Mouse (Mus musculus) stomach, postnatal 0 days (tissue): ENCODE results near the gene Tnfrsf25. TPM values are rescaled to one million over a fixed set of nuclear protein-coding genes. Genes with fewer than 3 reads are reported as not detected.
A peak's percentile ranks its signal among the peaks of the same experiment; 100 is the strongest.

ENCODE experiments used
- ATAC-seq: fragments of 200-750 bp; cut with Nextera tagmentation; 2 replicates; pipeline ENCODE4 v1.8.0; 2017; ENCODE audit not compliant: low FRiP score, low TSS enrichment
- DNase-seq: peaks from one replicate; pipeline ENCODE4 v3.0.0-alpha.2; 2016; ENCODE audit warnings: low spot score
- H3K27ac ChIP-seq: fragments of 300-500 bp; sonication (generic); replicated peaks from 2 replicates; pipeline ENCODE4 v1.5.1; 2014; ENCODE audit warnings: mild to moderate bottlenecking, control low read depth
- H3K27me3 ChIP-seq: fragments of 300-500 bp; sonication (generic); 2 replicates; pipeline ENCODE4 v1.6.1; 2014; ENCODE audit warnings: low read length; ENCODE audit not compliant: control insufficient read depth, insufficient read depth
- H3K36me3 ChIP-seq: fragments of 300-500 bp; sonication (generic); 2 replicates; pipeline ENCODE4 v1.6.1; 2014; ENCODE audit warnings: low read length, mixed read lengths; ENCODE audit not compliant: control insufficient read depth, insufficient read depth
- H3K4me1 ChIP-seq: fragments of 300-500 bp; sonication (generic); replicated peaks from 2 replicates; pipeline ENCODE4 v1.6.1; 2014; ENCODE audit warnings: antibody characterized with exemption; ENCODE audit not compliant: control insufficient read depth, insufficient read depth
- H3K4me2 ChIP-seq: fragments of 300-500 bp; sonication (generic); replicated peaks from 2 replicates; pipeline ENCODE4 v1.6.1; 2014; ENCODE audit warnings: low read depth, mild to moderate bottlenecking, control low read depth, moderate library complexity
- H3K4me3 ChIP-seq: fragments of 300-500 bp; sonication (generic); 2 replicates; pipeline ENCODE4 v1.5.1; 2014; ENCODE audit warnings: low read depth, low read length, control low read depth
- H3K9ac ChIP-seq: fragments of 300-500 bp; sonication (generic); 2 replicates; pipeline ENCODE4 v1.6.1; 2014; ENCODE audit warnings: mild to moderate bottlenecking, low read length, control low read depth, mixed read lengths
- H3K9me3 ChIP-seq: fragments of 300-500 bp; sonication (generic); 2 replicates; pipeline ENCODE4 v1.6.1; 2016; ENCODE audit warnings: low read length; ENCODE audit not compliant: control insufficient read depth
- CTCF ChIP-seq: IDR thresholded peaks from 2 replicates; pipeline ENCODE4 v1.5.1; 2016; ENCODE audit warnings: antibody characterized with exemption, low read depth, mild to moderate bottlenecking, moderate library complexity
- EP300 ChIP-seq: optimal IDR thresholded peaks from 2 replicates; pipeline ENCODE3; 2016; ENCODE audit warnings: antibody characterized with exemption
- WGBS: fragments of 180-500 bp; shearing (Covaris S2); extraction: QIAGEN DNeasy Blood & Tissue Kit; methylation state at CpG from one replicate; pipeline ENCODE4 v1.1.7; 2014; 5-methylcytosine and 5-hydroxymethylcytosine counted together
- polyA plus RNA-seq: library from polyadenylated mRNA; unstranded; fragments of >200 nt; fragmentation: Nextera tagmentation; extraction: Ambion mirVana; gene quantifications from 2 replicates; pipeline ENCODE4 v1.2.1, GENCODE M21; 2015

Tnfrsf25 gene
- polyA plus RNA-seq, 1 experiment from 2014 or later = 0.49 TPM

- Histone ChIP-seq H3K36me3 (no peaks in the 10 kb centered on the region), H3K9me3 (no peaks in the 10 kb centered on the region), H3K9ac (no peak overlapping the region), H3K4me1 (no peaks in the 10 kb centered on the region), H3K27me3 (peaks cover 8% of the 10 kb centered on the region), H3K4me3 (peak overlapping the region; percentile 42; the same call in 1 of the 2 replicates), H3K4me2 (peak overlapping the region; percentile 72), H3K27ac (no peak overlapping the region)
- DNase-seq = peak; percentile 77
- TF ChIP-seq CTCF (no peak), EP300 (no peak)
- ATAC-seq = peak; percentile 27
- WGBS = 13% methylated on average over 46 of the region's 50 CpGs
Observed at GRCm38 (mm10) chr4:152131809-152132771, 16.4 kb downstream of the Tnfrsf25 start.

- DNase-seq = peak; percentile 43
- H3K4me2 ChIP-seq = no peak overlapping the region
- H3K27ac ChIP-seq = no peak overlapping the region
Observed at GRCm38 (mm10) chr4:152132772-152133169, 17.0 kb downstream of the Tnfrsf25 start.

GRCm38 (mm10) chr4:152133213-152133612 is 17.5 kb downstream of the Tnfrsf25 start:
- Histone ChIP-seq H3K4me1 (no peaks in the 10 kb centered on the region), H3K9me3 (no peaks in the 10 kb centered on the region), H3K9ac (no peak overlapping the region), H3K27me3 (peaks cover 6% of the 10 kb centered on the region), H3K4me3 (no peak overlapping the region), H3K27ac (no peak overlapping the region), H3K36me3 (no peaks in the 10 kb centered on the region), H3K4me2 (no peak overlapping the region)
- no peak for ATAC-seq
- 60% methylated on average over 5 of the region's 5 CpGs for WGBS
- no peak for DNase-seq
- TF ChIP-seq EP300 (no peak), CTCF (no peak)

More at GRCm38 (mm10) chr4:152132772-152133169, 17.0 kb downstream of the Tnfrsf25 start:
- Histone ChIP-seq H3K4me1 (no peaks in the 10 kb centered on the region), H3K9ac (no peak overlapping the region), H3K4me3 (no peak overlapping the region), H3K9me3 (no peaks in the 10 kb centered on the region), H3K27me3 (peaks cover 6% of the 10 kb centered on the region), H3K36me3 (no peaks in the 10 kb centered on the region)
- no peak for TF ChIP-seq CTCF
- no peak for TF ChIP-seq EP300
- WGBS = 36% methylated on average over 10 of the region's 10 CpGs
- no peak for ATAC-seq

GRCm38 (mm10) chr4:152134507-152134906 is 18.8 kb downstream of the Tnfrsf25 start:
- H3K9me3 ChIP-seq = no peaks in the 10 kb centered on the region
- H3K4me2 ChIP-seq = no peak overlapping the region
- H3K9ac ChIP-seq = no peak overlapping the region
- H3K4me3 ChIP-seq = no peak overlapping the region
- peaks cover 6% of the 10 kb centered on the region for H3K27me3 ChIP-seq
- H3K36me3 ChIP-seq = no peaks in the 10 kb centered on the region
- no peak for ATAC-seq
- no peaks in the 10 kb centered on the region; the same call in 1 of the 2 replicates for H3K4me1 ChIP-seq
- no peak for TF ChIP-seq EP300
- peak; percentile 78 for TF ChIP-seq CTCF
- DNase-seq = peak; percentile 79
- H3K27ac ChIP-seq = no peak overlapping the region

GRCm38 (mm10) chr4:152135363-152135762 is 19.6 kb downstream of the Tnfrsf25 start:
- TF ChIP-seq EP300 (no peak), CTCF (no peak)
- Histone ChIP-seq H3K27ac (no peak overlapping the region), H3K27me3 (peaks cover 6% of the 10 kb centered on the region; the same call in 1 of the 2 replicates), H3K9me3 (no peaks in the 10 kb centered on the region), H3K36me3 (no peaks in the 10 kb centered on the region), H3K4me2 (no peak overlapping the region), H3K4me1 (no peaks in the 10 kb centered on the region; the same call in 1 of the 2 replicates), H3K9ac (no peak overlapping the region), H3K4me3 (no peak overlapping the region)
- 69% methylated on average over 12 of the region's 12 CpGs for WGBS
- no peak for ATAC-seq
- no peak for DNase-seq
